Mouse (Mus musculus) limb, embryonic 11.5 days (tissue): ENCODE measurements around the gene Synpo2. TPM values are rescaled to one million over a fixed set of nuclear protein-coding genes. Genes with fewer than 3 reads are reported as not detected.

Source experiments
- ATAC-seq: fragments of 200-750 bp; cut with Nextera tagmentation; 2 replicates; pipeline ENCODE4 v1.8.0; 2017; ENCODE audit warnings: low read depth; ENCODE audit not compliant: insufficient number of reproducible peaks, low FRiP score, low TSS enrichment
- DNase-seq: peaks from one replicate; pipeline ENCODE4 v3.0.0-alpha.2; 2015; ENCODE audit warnings: low spot score
- H3K27ac ChIP-seq: fragments of 300-500 bp; sonication (generic); replicated peaks from 2 replicates; pipeline ENCODE4 v1.5.1; 2014; ENCODE audit warnings: low read depth, mild to moderate bottlenecking, low read length
- H3K27me3 ChIP-seq: fragments of 300-500 bp; sonication (generic); 2 replicates; pipeline ENCODE4 v1.6.1; 2014; ENCODE audit warnings: mild to moderate bottlenecking, low read length, mixed read lengths; ENCODE audit not compliant: control insufficient read depth, insufficient read depth
- H3K36me3 ChIP-seq: fragments of 300-500 bp; sonication (generic); 2 replicates; pipeline ENCODE4 v1.6.1; 2014; ENCODE audit warnings: mild to moderate bottlenecking, low read length, moderate library complexity, mixed read lengths; ENCODE audit not compliant: control insufficient read depth, insufficient read depth
- H3K4me1 ChIP-seq: fragments of 300-500 bp; sonication (generic); 2 replicates; pipeline ENCODE4 v1.6.1; 2014; ENCODE audit warnings: low read length, mixed read lengths; ENCODE audit not compliant: control insufficient read depth, insufficient read depth
- H3K4me2 ChIP-seq: fragments of 300-500 bp; sonication (generic); 2 replicates; pipeline ENCODE4 v1.6.1; 2014; ENCODE audit warnings: low read depth, mild to moderate bottlenecking, moderate library complexity; ENCODE audit not compliant: severe bottlenecking
- H3K4me3 ChIP-seq: fragments of 300-500 bp; sonication (generic); 2 replicates; pipeline ENCODE4 v1.5.1; 2014; ENCODE audit warnings: low read depth, low read length
- H3K9ac ChIP-seq: fragments of 300-500 bp; sonication (generic); 2 replicates; pipeline ENCODE4 v1.6.1; 2014; ENCODE audit warnings: mild to moderate bottlenecking, low read length
- H3K9me3 ChIP-seq: fragments of 300-500 bp; sonication (generic); 2 replicates; pipeline ENCODE4 v1.6.1; 2016; ENCODE audit warnings: low read length; ENCODE audit not compliant: control insufficient read depth
- WGBS: fragments of 180-500 bp; shearing (Covaris S2); extraction: QIAGEN DNeasy Blood & Tissue Kit; methylation state at CpG from one replicate; pipeline ENCODE4 v1.1.7; 2014; 5-methylcytosine and 5-hydroxymethylcytosine counted together
- polyA plus RNA-seq: library from polyadenylated mRNA; unstranded; fragments of >200 nt; fragmentation: Nextera tagmentation; extraction: Ambion mirVana; gene quantifications from 2 replicates; pipeline ENCODE4 v1.2.1, GENCODE M21; 2014

The Synpo2 gene
- polyA plus RNA-seq, 1 experiment from 2014 or later = 4.2 TPM

DNA sequence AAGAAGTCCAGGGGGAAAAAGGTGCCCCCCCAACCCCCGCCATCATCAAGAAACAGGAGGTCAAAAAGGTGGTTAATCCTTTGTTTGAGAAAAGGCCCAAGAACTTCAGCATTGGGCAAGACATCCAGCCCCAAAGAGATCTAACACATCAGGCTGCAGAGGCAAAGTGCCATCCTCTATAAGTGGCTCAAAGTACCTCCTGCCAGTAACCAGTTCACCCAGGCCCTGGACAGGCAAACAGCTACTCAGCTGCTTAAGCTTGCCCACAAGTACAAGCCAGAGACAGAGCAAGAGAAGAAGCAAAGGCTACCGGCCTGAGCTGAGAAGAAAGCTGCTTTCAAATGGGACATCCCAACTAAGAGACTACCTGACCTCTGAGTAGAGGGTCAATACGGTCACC lies 93.7 kb downstream of the Synpo2 start:
- DNase-seq = no peak
- Histone ChIP-seq H3K9me3 (no peaks in the 10 kb centered on the region), H3K36me3 (no peaks in the 10 kb centered on the region), H3K27me3 (no peaks in the 10 kb centered on the region), H3K4me1 (no peaks in the 10 kb centered on the region), H3K27ac (no peak overlapping the region), H3K9ac (no peak overlapping the region), H3K4me3 (no peak overlapping the region), H3K4me2 (no peak overlapping the region)
- ATAC-seq = no peak
- 78% methylated on average over 3 of the region's 3 CpGs for WGBS

DNA sequence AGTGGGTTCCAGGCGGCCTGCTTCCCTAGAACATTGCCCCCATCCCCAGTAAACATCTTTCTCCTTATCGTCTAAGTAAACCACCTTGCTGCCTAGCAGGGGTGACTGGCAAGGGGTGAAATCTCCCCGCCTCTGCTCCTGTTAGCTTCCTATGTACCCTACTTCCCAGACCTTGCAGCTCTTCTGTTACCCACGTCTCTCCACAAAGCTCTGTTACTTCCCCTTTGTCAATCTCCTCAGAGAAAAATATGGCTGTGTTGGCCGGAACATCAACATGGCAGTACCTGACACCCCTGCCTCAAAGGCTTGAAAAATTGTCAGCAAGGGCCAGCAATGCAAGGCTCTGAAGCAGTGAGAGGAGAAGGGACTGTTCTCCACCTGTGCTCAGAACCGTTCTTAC lies 94.9 kb downstream of the Synpo2 start:
- WGBS = 84% methylated on average over 6 of the region's 6 CpGs
- DNase-seq (no peak), ATAC-seq (no peak)
- Histone ChIP-seq H3K4me3 (no peak overlapping the region), H3K4me2 (no peak overlapping the region), H3K27me3 (no peaks in the 10 kb centered on the region), H3K36me3 (no peaks in the 10 kb centered on the region), H3K9ac (no peak overlapping the region), H3K27ac (no peak overlapping the region), H3K9me3 (no peaks in the 10 kb centered on the region), H3K4me1 (no peaks in the 10 kb centered on the region)

DNA sequence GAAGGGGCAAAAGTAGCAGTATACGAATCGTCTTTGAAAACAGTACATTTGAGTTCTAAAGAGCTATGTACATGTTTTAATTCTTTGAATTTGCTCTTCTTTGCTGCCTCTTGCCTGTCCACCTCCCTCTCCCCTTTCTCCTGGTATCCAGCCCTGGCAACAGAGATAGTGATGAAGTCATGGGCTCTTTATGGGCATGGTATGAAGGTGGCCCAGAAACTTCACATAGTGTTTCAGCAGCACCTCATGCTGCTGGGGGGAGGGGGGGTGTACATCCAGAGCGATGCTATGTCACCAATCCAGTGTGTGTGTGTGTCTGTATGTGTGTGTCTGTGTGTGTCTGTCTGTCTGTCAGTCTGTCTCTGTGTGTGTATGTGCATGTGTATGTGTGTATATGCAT lies 95.8 kb downstream of the Synpo2 start:
- 92% methylated on average over 3 of the region's 3 CpGs for WGBS
- Histone ChIP-seq H3K27ac (no peak overlapping the region), H3K9ac (no peak overlapping the region), H3K27me3 (no peaks in the 10 kb centered on the region), H3K4me2 (no peak overlapping the region), H3K9me3 (no peaks in the 10 kb centered on the region), H3K4me3 (no peak overlapping the region), H3K36me3 (no peaks in the 10 kb centered on the region), H3K4me1 (no peaks in the 10 kb centered on the region)
- DNase-seq = no peak
- no peak for ATAC-seq

DNA sequence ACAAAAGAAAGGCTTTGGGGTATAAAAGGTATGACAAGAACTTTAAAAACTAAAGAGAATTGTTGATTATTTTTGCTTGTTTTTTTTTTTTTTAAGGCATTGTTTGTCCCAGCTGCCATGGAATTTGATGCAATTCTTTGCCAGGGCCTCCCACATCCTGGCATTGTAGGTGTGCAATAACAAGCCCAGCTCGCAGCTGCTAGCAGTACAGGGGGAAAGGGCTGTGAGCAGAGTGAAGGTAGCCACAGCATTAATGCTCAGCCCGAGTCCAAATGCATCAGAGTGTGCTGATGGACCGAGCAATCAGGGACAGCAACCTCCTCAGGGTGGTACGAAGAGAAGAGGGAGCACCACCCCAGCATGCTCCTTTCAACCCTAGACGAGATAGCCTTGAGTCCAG lies 96.3 kb downstream of the Synpo2 start:
- no peaks in the 10 kb centered on the region for H3K36me3 ChIP-seq
- H3K27ac ChIP-seq = no peak overlapping the region
- no peak overlapping the region for H3K4me2 ChIP-seq
- ATAC-seq = no peak
- no peaks in the 10 kb centered on the region for H3K9me3 ChIP-seq
- no peak overlapping the region for H3K9ac ChIP-seq
- whole genome bisulfite sequencing = 81% methylated on average over 5 of the region's 5 CpGs
- H3K27me3 ChIP-seq = no peaks in the 10 kb centered on the region
- H3K4me1 ChIP-seq = no peaks in the 10 kb centered on the region
- no peak overlapping the region for H3K4me3 ChIP-seq
- DNase-seq = no peak

DNA sequence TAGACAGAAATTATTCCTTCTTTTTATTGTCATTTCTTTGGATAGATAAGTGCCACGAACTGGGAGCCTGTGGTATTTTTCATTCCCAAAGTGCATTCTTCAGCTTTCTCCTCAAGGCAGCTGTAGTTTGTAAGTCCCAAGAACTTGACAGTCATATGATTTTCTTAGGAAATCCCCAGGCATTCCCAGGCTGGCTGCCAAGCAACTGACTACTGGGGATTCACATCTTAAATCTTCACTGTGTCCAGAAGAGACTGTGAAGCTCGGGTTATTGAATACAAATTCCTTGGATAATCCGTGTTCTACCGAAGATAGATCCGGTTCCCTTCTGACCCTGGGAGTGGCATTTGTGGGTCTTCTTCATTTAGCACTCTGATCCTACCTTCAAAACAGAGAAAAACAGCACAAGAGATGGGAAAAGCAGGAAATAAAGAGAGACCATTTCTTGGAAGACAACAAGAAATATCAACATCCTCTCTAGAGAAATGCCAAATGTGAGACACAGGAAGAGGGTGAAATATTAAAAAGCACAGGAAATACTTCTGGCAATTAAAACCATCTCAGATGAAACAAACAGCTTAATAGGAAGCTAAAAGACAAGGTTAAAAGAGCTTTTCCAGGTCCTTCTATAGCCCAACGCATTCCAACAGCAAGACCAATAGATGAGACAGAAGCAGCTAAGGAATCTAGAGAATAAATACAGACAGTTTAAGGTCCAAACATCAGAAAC lies 97.5 kb downstream of the Synpo2 start:
- Histone ChIP-seq H3K27me3 (no peaks in the 10 kb centered on the region), H3K4me3 (no peak overlapping the region), H3K4me2 (no peak overlapping the region), H3K9ac (no peak overlapping the region), H3K4me1 (no peaks in the 10 kb centered on the region), H3K9me3 (no peaks in the 10 kb centered on the region), H3K36me3 (no peaks in the 10 kb centered on the region), H3K27ac (no peak overlapping the region)
- no peak for DNase-seq
- ATAC-seq = no peak
- WGBS = 88% methylated on average over 6 of the region's 6 CpGs

DNA sequence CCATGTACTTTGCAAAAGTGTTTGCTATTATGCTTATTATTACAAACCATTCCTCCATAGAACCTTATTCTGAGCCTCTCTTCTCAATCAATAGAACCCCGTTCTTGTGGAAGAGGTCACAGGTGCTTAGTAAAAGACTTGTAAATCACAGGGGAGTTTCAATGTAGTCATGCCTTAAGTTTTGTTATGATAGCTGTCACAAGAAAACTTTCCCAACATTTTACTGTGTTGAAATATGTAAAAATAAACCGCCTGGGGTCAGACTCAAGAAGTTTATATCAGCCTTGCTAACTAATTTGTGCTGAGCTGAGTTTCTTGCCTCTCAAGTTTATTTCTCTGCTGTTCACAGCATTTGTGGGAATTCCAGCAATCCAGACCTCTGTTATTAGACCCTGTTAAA lies 103.8 kb downstream of the Synpo2 start:
- DNase-seq (no peak), ATAC-seq (no peak)
- Histone ChIP-seq H3K27ac (no peak overlapping the region), H3K36me3 (no peaks in the 10 kb centered on the region), H3K27me3 (no peaks in the 10 kb centered on the region), H3K9me3 (no peaks in the 10 kb centered on the region), H3K4me2 (no peak overlapping the region), H3K4me1 (no peaks in the 10 kb centered on the region), H3K4me3 (no peak overlapping the region), H3K9ac (no peak overlapping the region)
- 80% methylated on average over 2 of the region's 2 CpGs for WGBS

DNA sequence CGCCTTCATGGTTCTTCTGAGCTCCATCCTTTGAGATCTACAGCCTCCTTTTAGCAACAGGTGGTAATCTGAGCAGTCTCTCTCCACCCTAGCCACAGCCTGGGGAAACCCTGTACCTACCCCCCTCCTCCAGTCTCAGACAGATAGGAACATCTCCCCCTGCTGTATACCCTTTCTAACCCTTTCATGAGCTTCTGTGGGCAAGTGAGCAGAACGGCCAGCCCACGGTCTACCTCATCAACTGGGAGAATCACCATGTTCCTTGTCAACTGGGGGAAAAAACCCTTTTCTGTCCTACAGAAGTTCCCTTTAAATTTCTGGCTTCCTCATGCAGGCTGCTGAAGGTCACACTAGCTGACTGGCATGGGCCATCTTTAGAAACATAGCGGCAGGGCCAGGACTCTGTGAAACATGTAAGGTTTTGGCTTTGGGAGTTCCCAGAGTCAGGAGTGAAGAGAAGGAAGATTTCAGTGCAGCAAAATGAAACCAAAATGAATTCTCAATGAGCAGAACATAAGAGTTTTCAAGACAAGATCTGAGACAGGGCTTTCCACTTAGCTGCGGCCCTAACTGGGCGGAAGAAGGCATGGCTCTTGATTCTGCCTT lies 104.7 kb downstream of the Synpo2 start:
- H3K9me3 ChIP-seq = no peaks in the 10 kb centered on the region
- H3K4me1 ChIP-seq = no peaks in the 10 kb centered on the region
- no peak overlapping the region for H3K4me2 ChIP-seq
- WGBS = 90% methylated on average over 6 of the region's 6 CpGs
- no peak for DNase-seq
- no peak overlapping the region for H3K4me3 ChIP-seq
- H3K36me3 ChIP-seq = no peaks in the 10 kb centered on the region
- no peak overlapping the region for H3K9ac ChIP-seq
- no peak for ATAC-seq
- H3K27ac ChIP-seq = no peak overlapping the region
- H3K27me3 ChIP-seq = no peaks in the 10 kb centered on the region

DNA sequence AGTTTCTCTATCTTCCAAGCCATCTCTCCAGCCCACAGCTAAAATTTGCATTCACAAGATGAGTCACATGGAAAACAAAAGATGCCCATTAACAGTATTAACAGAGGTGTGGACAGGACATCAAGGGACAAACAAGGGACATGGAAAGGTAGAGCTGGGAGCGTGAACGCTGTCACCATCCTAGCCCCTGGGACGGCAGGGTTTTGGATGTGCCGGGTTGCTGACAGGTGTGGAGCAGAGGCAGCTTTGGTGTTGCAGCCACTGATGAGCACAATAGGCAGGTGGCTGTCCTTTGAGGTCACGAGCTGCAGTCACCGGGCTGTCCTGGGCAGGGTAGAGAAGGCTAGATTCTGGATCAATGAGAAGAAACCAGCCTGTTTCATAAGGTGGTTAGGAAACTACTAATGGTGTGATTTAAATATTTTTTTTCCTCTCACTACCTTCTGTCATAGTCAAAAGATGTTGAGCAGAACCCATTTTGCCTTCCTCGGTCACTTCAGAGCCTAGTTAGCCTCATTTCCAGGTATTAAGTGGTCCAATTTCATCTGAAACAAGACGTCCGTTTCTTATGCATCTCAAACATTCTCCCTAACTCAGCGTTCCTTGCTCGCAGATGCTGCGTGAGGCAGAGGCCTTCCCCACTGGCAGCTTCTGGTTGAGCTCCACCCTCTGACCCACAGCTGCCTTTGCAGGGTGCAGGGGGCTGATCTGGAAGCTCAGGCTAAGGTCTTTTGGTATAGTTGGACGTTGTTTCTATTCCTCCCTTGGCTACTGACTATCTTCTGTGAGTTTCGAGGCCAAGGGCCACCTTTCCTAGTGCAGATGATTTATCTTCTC lies 105.4 kb downstream of the Synpo2 start:
- H3K36me3 ChIP-seq = no peaks in the 10 kb centered on the region
- ATAC-seq (no peak), DNase-seq (no peak)
- no peak overlapping the region for H3K27ac ChIP-seq
- no peaks in the 10 kb centered on the region for H3K9me3 ChIP-seq
- WGBS = 78% methylated on average over 14 of the region's 14 CpGs
- H3K27me3 ChIP-seq = no peaks in the 10 kb centered on the region
- H3K4me2 ChIP-seq = no peak overlapping the region; the same call in 1 of the 2 replicates
- no peak overlapping the region for H3K4me3 ChIP-seq
- no peaks in the 10 kb centered on the region for H3K4me1 ChIP-seq
- no peak overlapping the region for H3K9ac ChIP-seq
